Mouse (Mus musculus): ENCODE results near the gene Lgr5.

Lgr5 gene

GRCm38 (mm10) chr10:115587301-115587969 lies at the start of gene Lgr5:
Gene Lgr5 (minus strand): TSS chr10:115587780.
- no peak for DNase-seq

GRCm38 (mm10) chr10:115626678-115627077 lies 39.1 kb upstream of the Lgr5 start:
- no peak for DNase-seq

- DNase-seq: no peak
Observed at GRCm38 (mm10) chr10:115624957-115625356, 37.4 kb upstream of the Lgr5 start.

GRCm38 (mm10) chr10:115623956-115624671 lies 36.5 kb upstream of the Lgr5 start:
- DNase-seq: peak; percentile 9

- DNase-seq: no peak
Observed at GRCm38 (mm10) chr10:115623481-115623880, 35.9 kb upstream of the Lgr5 start.

GRCm38 (mm10) chr10:115618288-115618856 lies 30.8 kb upstream of the Lgr5 start:
- no peak for DNase-seq

- peak; percentile 12 for DNase-seq
Observed at GRCm38 (mm10) chr10:115617456-115618287, 30.1 kb upstream of the Lgr5 start.

- no peak for DNase-seq
Observed at GRCm38 (mm10) chr10:115595748-115596147, 8.2 kb upstream of the Lgr5 start.

- DNase-seq: no peak
Observed at GRCm38 (mm10) chr10:115593651-115594050, 6.1 kb upstream of the Lgr5 start.

- no peak for DNase-seq
Observed at GRCm38 (mm10) chr10:115593221-115593620, 5.6 kb upstream of the Lgr5 start.

GRCm38 (mm10) chr10:115587979-115588378 lies 399 bp upstream of the Lgr5 start:
- no peak for DNase-seq

- DNase-seq: no peak
Observed at GRCm38 (mm10) chr10:115586246-115587231, 1.0 kb downstream of the Lgr5 start.

- DNase-seq: no peak
Observed at GRCm38 (mm10) chr10:115585491-115586245, 1.9 kb downstream of the Lgr5 start.

GRCm38 (mm10) chr10:115584656-115585055 lies 2.9 kb downstream of the Lgr5 start:
- DNase-seq: no peak

GRCm38 (mm10) chr10:115583071-115583470 lies 4.5 kb downstream of the Lgr5 start:
- no peak for DNase-seq

- DNase-seq: no peak
Observed at GRCm38 (mm10) chr10:115581971-115582370, 5.6 kb downstream of the Lgr5 start.

- DNase-seq: no peak
Observed at GRCm38 (mm10) chr10:115579494-115579893, 8.1 kb downstream of the Lgr5 start.

GRCm38 (mm10) chr10:115579076-115579475 lies 8.5 kb downstream of the Lgr5 start:
- DNase-seq: no peak

GRCm38 (mm10) chr10:115571734-115572440 lies 15.7 kb downstream of the Lgr5 start:
- DNase-seq: no peak

- DNase-seq: no peak
Observed at GRCm38 (mm10) chr10:115571317-115571716, 16.3 kb downstream of the Lgr5 start.

Data from thymus, postnatal 14 days (tissue).